Mouse (Mus musculus) urinary bladder, postnatal 14 days (tissue): Measurements from ENCODE around the gene Dmrt2.

Experiments used
- DNase-seq: peaks from one replicate; pipeline ENCODE4 v3.0.0; 2021; ENCODE audit warnings: low spot score

The Dmrt2 gene

DNA sequence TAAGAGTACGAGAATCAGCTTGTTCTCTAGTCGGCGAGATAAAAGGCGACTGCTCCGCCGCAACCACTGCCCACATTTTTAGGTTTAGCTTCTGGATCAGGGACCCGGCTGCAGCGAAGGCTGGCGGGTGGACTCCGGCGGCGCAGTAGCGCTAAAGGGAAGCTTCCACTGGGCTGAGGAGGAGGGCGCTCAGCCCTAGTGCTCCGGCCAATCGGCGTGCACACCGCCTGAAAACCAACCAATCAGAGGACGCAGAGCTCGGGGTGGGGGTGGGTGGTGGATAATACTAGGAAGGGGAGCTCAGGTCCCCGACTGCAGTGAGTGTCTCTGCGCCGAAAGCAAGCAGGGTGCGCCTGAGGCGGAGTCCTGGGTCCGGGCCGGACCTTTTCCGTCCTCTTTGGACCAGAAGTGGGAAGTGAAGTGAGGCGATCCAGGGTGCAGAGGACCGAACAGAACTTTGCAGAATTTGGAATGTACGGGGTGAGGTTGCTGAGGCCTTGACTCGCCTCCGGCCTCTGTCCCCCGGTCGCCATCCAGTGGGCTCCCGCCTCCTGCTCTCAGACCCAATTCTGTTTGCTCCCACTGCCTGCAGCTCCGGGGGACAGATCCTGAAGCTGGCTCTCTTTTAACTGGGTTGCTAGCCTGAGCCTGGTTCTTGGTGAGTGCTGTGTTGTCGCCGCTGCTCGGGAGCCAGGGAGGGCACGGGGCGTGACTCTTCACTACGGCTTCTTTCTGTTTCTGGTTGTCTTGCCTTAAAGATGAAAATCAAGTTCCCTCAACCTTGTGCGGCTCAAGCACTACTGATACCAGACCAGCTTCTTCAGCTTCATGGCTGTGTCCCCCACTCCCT, at the start of gene Dmrt2:
TSS of gene Dmrt2 (plus strand) at position 311 of the 850 bp plus-strand sequence.
- DNase-seq = peak; percentile 63

DNA sequence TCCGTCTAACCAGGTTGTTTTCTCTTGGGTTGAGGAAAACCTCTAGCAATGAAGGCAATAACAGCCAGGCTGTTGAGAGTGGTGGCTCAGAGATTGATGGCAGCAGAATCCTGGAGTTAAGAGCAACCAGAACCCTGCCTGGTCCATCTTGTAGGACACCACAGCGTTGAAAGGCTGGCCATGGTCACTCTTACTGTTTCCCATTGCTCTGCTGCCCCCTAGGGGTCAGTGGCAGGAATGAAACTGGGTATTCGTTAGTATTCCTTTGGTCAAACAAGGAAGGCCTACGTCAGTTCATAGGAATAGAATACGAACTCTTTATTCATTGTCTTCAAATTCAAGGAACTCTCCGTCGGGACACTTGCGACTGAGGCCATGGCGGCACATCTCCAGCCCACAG, 43.7 kb upstream of the Dmrt2 start:
- peak; percentile 69 for DNase-seq

DNA sequence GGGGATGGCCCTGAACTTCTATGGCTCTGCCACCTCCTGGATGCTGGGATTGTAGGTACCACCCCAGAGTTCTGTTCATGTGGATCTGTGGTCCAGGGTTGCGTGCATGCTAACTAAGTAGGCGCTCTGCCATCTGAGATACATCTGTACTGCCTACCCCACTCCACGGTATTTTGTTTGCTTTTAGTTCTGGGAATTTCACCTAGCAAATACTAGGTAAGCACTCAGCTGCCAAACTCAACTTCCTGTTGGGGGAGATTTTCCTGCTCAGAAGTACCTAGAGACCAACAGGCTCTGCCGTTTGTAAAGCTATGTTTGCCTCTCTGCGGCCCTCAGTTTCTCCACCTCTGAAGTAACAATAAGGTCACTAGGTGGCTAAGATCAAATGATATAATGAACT, 37.1 kb upstream of the Dmrt2 start:
- DNase-seq = no peak

DNA sequence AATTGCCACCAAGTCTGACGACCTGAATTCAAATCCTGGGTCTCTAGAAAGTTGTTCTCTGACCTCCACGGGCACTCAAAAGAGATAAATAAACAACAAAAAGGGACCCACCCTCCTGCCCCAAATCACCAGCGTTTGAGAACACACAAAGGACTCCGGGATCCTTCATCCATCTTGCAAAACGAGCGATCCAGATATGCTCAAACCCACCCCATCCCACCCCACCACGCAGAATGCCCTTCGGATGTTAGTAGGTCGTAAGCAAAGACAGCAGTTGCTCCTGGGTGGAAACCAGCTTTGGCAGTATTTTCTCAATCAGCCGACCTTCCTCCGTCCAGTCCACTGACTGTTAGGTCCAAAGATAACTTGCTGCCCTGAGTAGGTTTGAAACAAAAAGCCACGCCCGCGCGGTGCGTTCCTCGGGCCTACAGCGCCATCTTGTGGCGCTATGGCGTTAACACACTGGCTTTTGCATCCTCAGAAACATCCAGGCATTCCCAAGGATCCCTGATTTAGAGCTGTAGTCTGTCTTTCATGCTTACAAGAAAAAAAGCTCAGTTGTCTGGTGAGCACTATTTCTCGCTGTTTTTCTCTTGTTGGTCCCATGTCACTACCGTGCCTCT, 36.5 kb upstream of the Dmrt2 start:
- DNase-seq = peak; percentile 55

DNA sequence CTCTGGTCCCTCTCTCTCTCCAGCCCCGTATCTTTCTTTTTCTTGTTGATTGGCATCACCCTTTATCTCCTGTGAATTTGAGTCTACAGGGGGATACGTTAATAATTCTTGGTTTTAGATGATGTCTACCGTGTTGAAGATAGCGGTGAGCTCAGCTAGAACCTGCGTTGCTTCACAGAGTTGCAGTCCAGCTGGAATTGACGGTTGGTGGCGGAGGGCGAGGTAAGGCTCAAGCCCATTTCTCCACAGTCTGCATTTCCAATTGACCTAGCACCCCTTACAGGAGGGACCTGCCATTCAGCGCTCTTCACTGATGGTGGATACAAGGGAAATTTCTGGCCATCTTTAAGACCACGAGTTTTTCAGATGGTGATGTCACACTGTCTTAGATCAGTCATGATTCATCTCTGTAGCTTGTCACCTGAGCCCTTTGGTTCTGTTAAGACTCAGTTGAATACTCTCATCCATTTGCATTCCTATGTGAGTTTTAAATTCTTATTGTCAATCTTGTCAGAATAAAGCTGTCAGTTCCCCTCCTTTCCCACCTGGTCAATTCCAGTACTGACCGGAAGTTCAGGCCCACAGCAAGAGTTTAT, 33.3 kb upstream of the Dmrt2 start:
- no peak for DNase-seq

DNA sequence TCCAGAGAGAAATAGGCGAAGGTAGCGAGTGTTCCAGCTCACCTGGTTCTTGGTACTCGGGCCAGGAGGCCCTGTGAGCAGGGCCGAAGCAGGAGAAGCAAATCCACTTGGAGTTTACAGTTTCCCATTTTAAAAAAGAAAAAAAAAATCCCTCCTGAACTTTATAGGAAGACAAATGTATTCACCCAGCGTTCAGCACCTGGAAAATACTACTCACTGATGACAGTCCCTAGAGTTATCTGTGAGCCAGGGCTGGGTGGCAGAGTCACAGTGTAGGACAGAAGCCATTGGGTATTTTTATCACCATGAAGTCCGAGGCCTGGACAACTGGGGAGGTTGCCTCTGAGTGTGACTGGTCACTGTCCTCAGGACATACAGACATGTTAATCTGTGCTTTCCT, 30.4 kb upstream of the Dmrt2 start:
- DNase-seq = no peak

DNA sequence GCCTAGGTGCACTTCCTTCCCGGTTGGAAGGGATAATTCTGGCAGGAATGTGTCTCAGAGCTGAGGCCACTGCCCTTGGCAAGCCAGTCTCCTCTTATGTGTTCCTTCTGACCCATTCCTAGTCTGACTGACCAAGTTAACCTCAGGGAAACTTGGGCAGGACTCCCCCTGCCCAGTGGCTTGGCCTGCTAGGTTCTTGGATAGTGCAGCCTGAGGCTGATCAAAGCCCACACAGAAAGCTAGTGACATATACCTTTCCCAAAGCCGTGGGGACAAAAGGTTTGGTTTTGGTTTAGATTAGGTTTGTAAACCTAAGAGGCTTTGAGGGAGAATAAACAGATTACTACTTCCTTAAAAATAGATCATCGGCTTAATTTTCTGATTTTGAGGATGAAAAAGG, 25.1 kb upstream of the Dmrt2 start:
- DNase-seq = no peak

DNA sequence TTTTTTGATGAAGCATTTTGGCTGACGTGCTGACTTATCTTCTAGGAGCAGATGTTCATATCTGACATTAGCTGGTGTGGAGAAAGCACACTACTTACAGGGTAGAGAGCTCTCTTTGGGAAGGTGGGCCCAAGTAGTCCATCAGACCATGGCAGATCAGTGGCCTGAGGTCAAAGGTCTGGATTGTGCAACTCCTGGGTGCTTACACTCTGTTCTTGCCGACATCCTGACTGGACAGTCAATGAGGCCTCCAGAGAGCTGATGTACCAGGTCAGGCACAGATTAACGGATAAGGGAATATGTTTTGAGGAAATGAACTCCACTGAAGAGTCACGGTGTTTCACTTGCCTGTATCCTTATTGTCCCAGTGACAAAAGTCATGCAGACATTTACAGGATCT, 23.5 kb upstream of the Dmrt2 start:
- no peak for DNase-seq

DNA sequence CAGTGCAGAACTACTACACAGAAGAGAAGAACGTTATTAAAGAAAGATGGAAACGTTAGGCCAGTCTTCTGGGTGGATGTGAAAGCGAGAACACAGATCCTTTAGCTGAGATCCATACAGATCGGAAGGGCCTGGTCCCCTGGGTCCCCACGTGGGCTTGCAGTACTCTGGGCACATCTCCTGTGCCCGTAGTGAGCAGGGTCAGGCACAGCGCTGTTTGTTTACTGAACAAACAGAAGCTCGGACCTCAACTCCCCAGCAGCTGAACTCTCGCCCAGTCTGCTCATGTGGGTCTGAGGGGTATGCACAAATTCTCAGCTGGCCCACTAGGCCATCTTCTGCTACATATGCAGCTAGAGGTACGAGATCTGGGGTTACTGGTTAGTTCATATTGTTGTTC, 21.7 kb upstream of the Dmrt2 start:
- DNase-seq = no peak

DNA sequence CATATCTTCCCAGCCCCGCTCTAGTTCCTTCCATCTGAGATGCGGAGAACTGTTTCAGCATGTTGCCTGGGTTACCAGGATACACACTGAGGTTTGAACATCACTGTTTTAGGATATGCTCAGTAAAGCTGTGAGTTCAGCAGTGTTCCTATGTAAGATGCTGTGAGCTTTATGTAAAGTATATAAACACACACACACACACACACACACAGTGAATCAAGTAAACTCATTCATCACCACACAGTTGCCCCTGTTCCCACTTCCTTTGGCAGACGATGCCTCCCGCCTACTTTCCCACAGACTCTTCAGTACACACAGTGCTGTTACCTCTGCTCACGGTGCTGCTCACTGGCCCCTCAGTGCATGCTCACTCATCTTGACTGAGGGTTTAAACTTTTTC, 19.7 kb upstream of the Dmrt2 start:
- no peak for DNase-seq

DNA sequence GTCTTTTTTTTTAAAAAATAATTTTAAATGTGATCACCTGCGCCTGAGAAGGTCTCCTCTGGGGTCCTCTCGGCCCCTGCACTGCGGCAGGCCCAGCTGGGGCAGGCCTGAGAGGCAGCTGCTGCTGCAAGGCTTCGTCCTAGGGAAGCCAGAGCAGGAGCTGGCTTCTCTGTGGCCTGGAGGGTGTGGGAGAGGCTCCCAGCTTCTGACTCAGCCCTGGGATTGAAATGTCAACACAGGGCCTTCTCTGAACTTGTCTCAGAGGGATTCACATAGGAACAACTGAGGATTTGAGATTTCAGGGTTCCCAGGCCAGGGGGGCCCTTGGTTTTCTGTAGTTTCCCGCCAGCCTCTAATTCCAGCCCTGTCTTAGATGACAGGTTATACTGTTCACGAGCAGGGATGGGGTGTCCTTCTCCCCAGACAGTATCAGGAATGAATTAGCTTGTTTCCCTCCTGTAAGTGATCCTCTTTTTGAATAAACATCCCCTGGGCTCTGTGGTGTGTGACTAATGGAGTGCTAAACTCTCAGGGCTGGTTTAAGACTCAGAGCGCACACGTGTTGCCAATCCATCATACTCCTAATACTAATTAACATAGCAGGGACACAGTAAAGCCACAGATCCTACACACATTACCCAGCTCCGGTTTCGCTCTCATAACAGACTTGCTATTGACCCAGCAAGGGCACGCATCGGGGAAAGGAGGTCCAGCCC, 18.0 kb upstream of the Dmrt2 start:
- DNase-seq = no peak

DNA sequence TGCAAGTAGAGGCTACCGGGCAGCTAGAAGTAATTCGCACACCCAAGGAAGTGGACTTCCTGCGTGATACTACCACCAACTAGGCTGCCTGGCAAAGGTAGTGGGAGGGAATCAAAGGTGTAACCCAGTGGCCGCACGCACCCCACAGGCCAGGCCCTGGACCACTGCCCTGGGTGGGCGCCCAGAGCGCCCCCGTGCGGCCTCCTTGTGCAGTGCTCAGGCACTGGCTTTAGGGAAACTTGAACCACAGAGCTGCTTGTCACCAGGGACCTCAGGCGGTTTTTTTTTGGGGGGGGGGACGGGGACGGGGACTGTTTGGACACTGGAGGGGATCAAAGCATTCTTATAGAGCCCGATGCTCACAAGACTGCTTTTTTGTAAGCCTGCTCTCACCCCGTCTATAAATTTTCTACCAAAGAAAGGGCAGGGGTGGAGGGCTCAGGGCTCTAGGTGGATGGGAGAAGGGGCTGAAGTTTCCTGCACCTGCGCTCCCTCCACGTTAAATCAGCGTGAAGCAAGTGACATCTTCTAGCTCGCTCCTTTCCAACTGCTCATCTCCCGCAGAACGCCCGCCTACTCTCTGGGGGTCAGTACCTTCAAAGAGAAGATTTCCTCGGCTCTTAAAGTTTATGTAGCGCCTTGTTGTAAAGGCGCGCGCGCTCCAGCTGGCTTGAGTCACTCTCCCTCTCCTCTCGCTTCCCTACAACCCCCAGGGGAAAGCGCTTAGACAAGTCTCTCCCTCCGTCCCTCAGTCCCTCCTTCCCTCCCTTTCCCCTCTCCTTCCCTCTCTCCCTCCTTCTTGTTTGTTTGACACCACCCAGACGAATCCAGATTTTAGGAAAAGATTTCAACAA, 6.5 kb upstream of the Dmrt2 start:
- no peak for DNase-seq

DNA sequence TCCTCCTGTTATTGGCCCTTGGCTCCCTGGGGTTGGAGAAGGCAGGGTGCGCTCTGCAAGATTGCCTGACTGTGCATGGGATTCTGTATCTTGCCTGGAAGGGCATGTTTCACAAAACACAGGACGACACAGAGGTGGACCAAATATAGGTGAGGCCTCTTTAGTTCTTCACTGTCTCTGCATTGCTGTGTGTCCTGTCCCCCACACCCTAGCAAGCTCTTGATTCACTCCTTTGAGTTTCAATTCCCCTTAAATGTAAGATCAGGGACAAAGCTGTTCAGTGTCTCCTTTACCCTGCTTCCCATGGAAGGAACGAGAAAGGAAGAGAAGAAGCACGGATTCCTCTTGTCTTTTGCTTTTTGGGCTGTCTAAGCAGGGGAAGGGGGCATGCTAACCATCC, 4.4 kb upstream of the Dmrt2 start:
- DNase-seq = no peak

DNA sequence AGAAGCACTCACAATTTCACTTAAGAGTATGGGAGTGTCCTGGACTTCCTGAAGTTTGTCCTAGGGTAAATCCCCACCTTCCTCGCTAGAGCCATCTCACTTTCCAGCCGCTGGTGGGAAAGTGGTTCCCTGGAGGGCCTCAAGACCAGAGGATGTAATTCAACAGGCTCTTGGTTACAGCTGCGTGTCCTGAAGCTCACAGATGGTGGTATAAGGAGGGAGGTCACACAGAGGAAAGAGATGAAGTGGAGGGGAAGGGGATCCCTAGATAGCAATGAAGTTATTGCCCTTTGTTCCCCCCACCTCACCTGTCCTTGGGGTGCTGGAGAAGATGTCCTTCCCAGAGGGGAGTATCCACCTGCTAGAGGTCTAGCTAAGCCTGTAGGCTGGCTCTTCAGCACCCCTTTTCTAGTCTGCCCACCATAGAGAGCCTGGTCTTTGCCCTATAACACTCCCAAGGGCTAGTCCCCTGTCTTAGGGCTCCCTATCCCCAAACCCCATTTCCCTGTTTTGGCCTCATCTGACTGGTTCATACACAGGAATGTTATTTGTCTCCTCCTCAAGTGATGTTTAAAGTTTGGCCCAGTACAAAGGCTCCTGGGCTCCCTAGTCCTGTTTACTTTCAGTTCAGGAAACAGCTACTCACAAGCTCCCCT, 2.5 kb upstream of the Dmrt2 start:
- DNase-seq = no peak

DNA sequence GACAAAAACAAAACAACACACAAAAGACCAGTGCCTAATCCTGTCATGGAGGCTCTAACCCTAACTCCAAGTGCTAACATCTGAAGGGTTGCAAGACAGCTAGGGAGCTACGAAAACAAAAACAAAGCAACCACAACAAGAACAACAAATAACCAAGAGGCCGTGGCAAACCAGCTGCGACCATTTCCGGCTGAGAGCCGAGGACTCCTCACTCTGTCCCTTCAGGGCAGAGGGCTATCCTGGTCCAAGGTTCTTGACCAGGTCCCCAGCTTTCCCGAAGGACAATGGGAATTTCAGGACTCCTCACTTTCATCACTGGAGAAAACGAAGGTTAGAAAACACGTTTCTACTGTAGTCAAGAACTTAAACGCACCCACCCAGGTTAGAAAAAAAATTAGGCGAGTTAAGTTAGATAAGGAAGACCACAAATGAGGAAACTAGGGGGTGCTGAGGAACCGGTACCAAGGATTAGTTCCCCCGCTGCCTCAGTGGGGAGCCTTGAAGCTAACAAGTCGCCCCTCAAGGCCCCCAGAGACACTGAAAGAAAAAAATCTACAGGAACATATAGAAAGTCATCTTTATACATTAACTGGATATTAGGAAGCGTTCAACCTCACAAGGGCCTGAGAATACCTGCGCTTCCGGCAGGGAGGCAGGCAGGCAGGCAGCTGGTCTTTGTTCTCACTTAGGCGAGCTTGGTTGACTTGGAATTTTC, 1.5 kb upstream of the Dmrt2 start:
- DNase-seq = no peak

DNA sequence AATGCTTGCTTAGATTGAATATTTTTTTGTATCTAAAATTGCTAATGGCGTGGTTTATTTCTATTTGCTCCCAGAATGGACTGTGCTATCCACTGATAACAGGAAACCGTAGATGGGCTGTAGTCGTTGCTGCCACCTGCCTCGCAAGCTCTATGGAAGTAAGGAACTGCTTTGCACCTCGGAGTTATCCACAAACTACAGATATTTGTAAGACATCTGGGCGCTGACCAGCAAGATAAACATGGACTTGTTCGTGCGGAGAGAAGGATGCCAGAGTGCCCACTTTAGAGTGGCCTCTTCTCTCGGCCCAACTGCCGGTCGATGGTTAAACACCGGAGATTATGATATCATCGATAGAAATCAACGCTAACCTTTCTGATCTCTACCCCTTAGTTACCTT, 530 bp upstream of the Dmrt2 start:
- DNase-seq = no peak

DNA sequence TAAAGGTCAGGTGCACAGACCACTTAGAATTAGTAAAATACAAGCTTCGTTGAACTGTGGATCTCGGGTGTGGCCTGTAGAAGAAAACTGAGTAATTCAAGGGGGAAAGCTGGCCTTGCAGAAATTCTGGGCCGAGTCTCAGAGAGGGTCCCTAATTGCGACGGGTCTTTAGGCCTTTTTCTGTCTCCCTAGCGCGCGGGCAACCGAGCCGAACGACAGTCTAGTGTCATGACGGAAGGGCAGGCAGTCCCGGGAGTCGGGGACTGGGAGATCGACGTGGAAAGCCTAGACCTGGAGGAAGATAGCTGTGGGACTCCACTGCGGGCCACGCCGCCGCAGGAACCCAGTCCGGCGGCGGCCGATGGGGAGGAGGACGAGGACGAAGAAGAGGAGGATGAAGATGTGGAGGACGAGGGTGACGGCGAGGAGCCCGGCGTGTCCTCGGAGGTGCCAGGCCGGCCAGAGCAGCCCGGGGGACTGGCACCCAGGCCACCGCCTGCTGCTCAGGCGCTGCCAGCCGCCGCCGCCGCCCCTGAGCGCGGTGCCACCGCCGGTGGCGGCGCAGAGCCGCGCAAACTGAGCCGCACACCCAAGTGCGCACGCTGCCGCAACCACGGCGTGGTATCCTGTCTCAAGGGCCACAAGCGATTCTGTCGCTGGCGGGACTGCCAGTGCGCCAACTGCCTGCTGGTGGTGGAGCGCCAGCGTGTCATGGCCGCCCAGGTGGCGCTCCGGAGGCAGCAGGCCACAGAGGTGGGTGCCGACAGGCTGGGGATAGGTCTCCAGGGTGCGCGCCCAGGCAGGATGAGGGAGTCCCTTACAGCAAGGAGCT, 1.2 kb downstream of the Dmrt2 start:
- peak; percentile 12 for DNase-seq

DNA sequence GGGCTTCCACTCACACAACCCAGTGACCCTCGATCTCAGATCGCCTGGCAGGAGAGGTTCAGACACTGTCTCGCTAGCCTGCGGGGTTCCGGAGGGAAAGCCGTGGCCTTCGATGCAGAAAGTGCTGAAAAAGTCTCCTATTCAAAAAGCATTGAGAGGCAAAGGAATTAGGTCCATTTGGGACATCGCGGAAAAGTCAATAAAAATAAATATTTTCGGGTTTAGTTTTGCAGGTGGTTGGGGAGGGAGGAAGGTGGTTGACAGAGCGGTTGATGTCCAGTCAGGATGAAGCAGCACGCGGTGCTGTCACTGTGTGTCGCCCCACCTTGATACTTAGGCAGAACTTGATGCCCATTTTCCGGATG, 1.8 kb downstream of the Dmrt2 start:
- DNase-seq = no peak

DNA sequence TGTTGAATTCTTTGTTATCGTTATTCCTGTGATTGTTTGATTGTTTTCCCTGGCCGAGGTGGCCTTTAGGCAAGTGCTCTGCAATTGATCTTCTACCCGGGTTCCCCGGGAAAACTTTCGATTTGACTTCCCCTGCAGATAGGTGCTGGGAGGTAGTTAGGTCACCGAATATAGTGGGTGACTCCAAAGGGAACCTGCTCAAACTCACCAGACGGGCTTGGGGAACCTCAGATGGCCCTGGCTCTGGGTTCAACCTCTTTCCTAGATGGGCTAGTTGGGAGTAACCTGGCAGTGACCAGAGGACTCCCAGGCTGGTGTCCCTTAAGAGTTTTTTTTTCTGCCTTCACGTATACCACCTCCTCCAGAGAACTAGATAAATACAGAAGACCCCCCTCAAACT, 2.5 kb downstream of the Dmrt2 start:
- DNase-seq = no peak
